Mouse (Mus musculus) hematopoietic stem cell, adult 5-6 weeks (primary cell): ENCODE measurements around the gene Hcn3. TPM values are rescaled to one million over a fixed set of nuclear protein-coding genes. Genes with fewer than 3 reads are reported as not detected.

Source experiments
- ATAC-seq, 2 experiments: fragments of 125-278 bp in 1 of 2; replicated peaks in 1 of 2; 2 replicates each; pipeline ENCODE4 v1.8.0; 2016 to 2017; ENCODE audit warnings: inconsistent platforms in 2 of 2, mild to moderate bottlenecking in 2 of 2, moderate number of reproducible peaks in 2 of 2, low read depth in 1 of 2, moderate TSS enrichment in 1 of 2; ENCODE audit not compliant: low FRiP score in 2 of 2, poor library complexity in 2 of 2, severe bottlenecking in 2 of 2, insufficient read depth in 1 of 2, low TSS enrichment in 1 of 2
- total RNA-seq: library from RNA; stranded (forward); fragments of 172-1452, 232-1000 nt; gene quantifications from 2 replicates; pipeline ENCODE4 v1.2.3, GENCODE M21; 2017

The Hcn3 gene
- total RNA-seq, result 1.5 and 3.5 TPM in 2 replicates

DNA sequence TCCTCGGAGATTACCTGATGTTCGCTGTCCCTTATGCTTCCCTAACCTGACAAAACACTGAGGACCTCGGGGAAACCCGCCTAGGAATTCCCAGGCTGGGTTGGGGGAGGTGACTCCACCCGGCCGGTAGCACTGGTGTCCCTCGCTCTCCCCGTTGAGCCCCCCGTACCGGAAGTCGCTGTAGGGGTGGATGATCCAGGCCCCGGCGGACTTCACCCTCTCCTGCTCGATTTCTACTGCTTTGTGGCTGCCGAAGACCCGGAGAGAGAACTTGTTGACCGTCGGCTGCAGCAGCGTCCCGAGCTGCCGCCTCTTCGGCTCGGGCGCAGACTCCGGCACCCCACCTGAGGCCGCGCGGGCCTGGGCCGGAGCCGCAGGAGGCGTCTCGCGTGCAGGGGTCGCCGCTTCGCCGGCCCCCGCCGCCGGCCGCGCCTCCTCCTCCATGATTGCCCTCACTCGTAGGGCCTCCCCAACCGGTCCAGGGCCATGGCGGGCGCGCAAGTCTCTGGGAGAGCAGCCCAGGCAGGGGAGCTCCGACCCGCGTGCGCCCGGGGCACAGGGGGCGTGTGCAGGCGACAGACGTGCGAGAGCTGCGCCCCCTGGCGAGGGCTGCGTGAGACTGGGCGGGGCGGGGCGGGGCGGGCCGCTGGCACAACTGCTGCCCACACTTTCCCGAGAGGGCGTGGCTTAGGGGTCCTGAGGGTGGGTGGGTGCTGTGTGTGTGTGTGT, at the start of gene Hcn3:
Hcn3 (minus strand) TSS at position 581 of the 729 bp plus-strand sequence.
- ATAC-seq, result peak; percentile 42 to 60

DNA sequence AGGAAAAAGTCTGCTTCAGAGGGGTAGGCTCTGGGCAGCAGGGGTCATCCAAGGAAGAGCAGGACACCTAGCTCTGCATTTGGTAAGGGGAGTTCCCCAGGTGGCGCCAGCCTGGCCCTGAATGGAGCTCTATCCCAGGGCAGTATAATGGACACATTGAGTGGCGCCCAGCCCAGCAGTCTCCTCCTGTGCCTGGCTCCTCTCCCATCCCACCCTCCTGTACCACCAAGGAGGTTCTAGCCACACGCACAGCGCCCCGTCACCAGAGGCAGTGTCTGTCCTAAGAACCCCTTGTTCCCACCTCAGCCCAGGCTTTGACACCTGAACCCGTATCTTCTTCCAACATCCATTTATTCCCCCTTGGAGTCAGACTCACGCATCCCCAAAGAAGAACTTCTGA, 49.7 kb upstream of the Hcn3 start:
- no peak for ATAC-seq

DNA sequence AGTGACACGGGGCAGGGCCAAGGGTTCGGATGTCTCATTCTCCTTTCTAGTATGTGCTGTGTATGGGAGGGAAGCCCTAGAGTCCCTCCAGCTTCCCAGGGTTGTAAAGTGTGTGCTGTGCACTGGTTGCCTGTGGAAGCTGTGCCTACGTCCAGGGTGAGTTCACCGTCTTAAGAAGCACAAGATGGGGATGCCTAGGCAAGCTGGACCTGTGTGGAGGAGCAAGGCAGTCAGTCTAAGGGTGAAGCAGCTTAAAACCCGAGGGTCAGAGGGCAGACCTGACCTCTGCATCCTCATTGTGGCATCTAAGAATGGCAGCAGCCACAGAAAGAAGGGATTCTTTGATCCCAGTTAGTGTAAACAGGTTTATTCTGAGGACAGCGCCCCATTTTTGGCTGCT, 48.7 kb upstream of the Hcn3 start:
- ATAC-seq, result no peak

DNA sequence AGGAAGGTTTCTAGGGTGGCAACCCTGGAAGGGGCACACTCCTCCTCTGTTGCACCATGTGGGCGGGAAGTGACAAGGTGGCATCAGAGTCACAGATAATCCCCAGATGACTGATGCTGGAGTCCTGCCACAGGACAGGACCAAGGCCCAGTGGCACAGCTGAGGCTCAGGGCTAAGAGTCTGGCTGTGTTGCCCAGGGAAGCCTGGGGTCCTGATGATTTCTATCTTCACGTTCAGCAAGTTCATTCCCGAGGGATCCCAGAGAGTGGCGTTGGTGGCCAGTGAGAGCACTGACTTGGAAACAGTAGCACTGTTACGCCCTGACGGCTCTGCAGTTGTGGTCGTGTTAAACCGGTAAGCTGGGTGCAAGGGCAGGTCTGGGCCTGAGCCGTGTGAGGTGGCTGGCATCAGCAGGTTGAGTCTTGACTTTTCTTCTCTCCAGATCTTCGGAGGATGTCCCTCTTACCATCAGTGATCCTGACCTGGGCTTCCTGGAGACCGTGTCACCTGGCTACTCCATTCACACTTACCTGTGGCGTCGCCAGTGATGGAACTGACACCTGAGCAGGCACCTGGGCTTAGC, 48.2 kb upstream of the Hcn3 start:
- no peak for ATAC-seq

- ATAC-seq, result no peak
These were observed 46.7 kb upstream of the Hcn3 start for GRCm38 (mm10) chr3:89206695-89207094.

DNA sequence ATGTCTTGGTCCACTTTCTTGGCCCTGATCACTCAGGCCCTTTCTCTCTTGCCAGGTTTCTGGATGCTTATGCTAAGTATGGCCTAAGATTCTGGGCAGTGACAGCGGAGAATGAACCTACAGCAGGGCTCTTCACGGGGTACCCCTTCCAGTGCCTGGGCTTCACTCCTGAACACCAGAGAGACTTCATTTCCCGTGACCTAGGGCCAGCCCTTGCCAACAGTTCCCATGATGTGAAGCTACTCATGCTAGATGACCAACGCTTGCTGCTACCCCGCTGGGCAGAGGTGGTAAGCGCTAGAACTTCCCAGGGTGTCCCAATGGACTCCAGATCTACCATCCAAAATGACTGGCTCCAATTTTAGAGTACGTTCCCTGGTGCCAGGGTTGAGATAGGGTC, 46.1 kb upstream of the Hcn3 start:
- no peak for ATAC-seq

- ATAC-seq, result no peak
These were observed 43.1 kb upstream of the Hcn3 start for GRCm38 (mm10) chr3:89203142-89203514.

- peak; percentile 88 to 89 for ATAC-seq
These were observed 42.5 kb upstream of the Hcn3 start, which contains the start of gene Gba for GRCm38 (mm10) chr3:89202253-89203141. TSS of gene Gba (plus strand) at chr3:89202928.

GRCm38 (mm10) chr3:89199839-89200238, 39.8 kb upstream of the Hcn3 start:
- ATAC-seq, result no peak

GRCm38 (mm10) chr3:89195979-89196877, 36.2 kb upstream of the Hcn3 start:
- ATAC-seq, result peak; percentile 98 to 99

GRCm38 (mm10) chr3:89193853-89194252, 33.9 kb upstream of the Hcn3 start:
- ATAC-seq, result 0 out of 4 replicates have a peak, but pooled peaks of 1 of the 2 experiments have one; percentile 26

GRCm38 (mm10) chr3:89193351-89193750, 33.4 kb upstream of the Hcn3 start:
- no peak for ATAC-seq

DNA sequence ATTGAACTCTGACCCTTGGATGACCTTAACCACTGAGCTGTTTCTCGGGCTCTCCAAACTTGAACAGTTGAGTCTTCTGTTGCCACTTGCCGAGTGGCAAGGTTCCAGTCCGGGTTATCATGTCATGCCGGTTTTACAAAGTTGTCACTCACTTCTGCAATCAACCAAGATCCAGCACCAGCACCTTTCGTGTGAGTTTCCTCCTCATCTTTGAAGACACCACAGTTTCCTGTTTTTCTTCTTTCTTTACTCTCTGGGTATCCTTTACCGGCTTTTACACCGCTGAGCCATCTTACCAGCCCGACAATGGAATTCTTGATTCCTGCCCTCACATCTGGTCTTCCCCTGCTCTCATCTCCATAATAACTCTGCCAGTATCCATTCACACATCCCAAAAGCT, 30.4 kb upstream of the Hcn3 start:
- no peak for ATAC-seq

- no peak for ATAC-seq
These were observed 28.5 kb upstream of the Hcn3 start for GRCm38 (mm10) chr3:89188478-89188875.

DNA sequence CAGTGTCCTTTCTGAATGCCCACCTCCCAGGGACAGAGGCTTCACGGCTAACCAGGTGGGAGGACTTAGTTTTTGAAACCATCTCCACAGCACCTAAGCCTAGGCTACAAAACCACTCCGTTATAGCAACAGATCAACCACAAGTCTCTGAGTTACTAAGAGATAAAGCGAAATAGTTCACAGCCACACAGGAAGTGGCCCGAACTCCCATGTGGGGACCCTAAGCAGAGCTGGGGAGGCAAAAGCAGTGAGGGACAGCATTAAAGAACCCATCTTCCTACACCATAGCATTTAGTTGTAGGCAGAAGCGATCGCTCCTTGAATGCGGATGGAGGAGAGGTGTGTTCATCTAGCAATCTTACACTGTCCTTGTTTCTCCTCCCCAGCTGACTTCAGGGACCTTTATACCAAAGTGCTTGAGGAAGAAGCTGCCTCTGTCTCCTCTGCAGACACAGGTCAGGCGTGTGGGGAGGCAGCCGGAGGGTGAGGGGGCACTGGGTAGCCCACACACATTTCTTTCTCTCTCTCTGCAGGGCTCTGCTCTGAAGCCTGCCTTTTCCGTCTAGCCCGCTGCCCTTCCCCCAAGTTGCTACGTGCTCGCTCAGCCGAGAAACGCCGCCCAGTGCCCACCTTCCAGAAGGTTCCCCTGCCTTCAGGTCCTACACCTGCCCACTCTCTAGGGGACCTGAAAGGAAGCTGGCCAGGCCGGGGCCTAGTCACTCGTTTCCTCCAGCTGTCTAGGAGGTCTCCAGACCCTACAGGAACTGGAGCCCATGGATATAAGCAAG, 27.9 kb upstream of the Hcn3 start:
- no peak for ATAC-seq

GRCm38 (mm10) chr3:89187197-89187596, 27.2 kb upstream of the Hcn3 start:
- no peak for ATAC-seq

GRCm38 (mm10) chr3:89183959-89184315, 23.9 kb upstream of the Hcn3 start:
- ATAC-seq, result no peak
